Mouse (Mus musculus) kidney, postnatal 4 days (tissue): ENCODE measurements around the gene Trim2.

Experiments
- DNase-seq, 2 experiments: peaks; one replicate each; pipeline ENCODE4 v3.0.0; 2021; ENCODE audit warnings: mixed read lengths in 2 of 2

Gene Trim2

DNA sequence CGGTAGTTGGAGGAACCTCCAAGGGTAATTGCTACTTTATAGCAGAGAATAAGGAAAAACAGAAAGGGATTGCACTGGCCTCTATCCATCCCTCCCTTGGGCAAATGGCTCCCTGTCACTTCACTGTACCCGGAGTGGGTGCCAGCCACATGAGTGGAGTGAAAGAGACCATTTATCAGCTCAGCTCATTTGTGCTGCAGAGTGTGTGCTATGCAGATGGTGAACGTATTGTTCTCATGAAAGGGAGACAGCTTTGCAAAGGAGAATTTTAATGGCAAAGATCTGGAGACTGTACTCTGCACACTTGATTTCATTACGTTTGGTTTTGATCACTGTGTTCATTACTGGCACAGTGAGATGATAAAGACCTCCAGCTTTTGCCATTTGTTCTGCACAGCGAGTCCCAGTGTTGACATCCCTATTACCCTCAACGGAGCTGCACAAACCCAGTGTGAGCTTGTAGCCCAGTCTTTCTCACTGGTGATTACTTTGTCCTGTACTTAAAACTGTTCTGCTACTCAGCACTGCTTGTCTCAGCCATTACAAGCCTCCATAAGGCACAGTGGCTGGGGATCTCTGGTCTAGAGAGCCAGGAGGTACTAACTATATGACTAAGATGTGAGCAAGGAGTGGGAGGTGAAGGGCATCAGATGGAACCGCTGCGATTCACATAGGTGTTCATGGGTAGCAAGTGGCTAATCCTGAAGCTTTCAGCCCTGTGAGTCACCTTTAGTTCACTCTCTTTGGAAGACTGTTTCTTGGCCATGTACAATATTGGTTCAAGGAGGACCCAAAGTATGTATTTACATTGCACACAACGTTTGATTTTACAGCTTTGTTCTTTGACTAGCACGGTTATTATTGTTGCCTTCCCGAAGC is 53.7 kb downstream of the Trim2 start:
- no peak for DNase-seq

DNA sequence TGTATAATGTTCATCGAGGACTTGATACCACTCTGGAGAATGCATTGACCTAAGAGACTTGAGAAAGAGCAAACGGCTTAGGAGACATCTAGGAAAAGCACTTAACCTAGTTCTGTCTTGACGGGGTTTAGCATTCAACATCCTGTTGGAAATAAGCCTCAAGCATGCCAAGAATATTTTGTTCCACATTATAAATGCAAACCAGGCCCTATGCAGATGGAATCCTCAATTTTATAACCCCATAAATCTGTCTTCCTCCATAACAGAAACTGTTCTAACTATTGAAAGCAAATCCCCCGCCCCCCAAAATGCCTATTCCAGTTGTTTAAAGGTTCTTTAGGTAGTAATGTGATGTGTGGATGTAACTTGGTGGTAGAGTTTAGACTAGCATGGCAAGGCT is 55.0 kb downstream of the Trim2 start:
- DNase-seq: no peak

DNA sequence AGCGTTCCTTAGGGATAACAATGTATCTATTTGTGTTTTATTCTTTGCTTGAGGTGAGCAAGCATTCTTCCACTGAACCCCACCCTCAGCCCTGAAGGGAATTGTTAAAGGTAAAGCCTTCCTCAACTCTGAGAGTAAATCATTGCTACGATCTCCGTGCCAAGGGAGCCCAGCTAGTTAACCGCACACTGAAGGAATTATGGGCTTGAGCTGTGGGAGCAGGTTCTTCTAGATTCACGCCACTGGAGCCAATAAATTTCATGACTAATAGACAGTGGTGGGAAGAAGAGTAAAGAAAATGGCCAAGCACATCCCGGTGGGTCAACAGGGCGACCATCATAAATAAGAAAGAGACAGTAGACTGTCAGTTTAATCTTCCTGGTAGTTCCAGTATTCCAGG is 56.4 kb downstream of the Trim2 start:
- DNase-seq: peak in 1 of 2 experiments; percentile 40

DNA sequence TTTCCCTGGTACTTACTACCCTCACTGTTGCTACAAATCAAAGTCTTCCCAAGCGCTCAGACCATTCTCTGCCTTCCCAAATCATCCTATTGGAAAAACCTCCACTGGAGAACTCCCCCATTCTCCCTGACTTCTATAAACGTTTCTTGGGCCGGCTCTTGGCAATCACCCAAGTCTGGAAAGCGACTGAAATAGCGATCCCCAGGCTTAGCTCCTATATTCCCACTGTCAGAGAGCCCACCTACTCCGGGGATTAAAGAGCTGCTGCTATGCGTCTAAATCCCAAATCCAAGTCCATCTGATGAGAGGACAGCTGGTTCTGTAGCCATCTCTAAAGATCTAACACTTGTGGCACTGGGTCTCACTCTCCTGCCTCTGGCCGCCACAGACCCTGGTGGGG is 58.9 kb downstream of the Trim2 start:
- peak; percentile 43 to 47 for DNase-seq

DNA sequence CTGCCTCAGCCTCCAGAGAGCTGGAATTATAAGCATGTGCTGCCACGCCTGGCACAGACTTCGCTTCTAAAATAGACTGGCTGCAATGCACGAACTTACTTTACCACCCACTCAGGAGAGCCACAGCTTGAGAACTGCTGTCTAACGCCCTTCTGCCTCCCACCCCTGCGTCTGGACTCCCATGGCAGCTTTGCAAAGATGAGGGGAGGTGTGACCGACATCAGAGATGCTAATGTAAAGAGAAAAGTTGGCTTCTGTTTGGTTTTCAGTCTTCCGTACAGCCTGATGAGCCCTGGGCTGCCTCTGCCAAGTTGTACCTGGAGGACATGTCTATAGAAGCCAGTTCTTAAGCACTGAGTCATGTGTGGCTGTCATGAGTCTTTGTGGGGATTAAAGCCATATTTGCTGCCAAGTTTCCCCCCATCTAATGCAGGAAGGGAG is 60.2 kb downstream of the Trim2 start:
- DNase-seq: no peak

DNA sequence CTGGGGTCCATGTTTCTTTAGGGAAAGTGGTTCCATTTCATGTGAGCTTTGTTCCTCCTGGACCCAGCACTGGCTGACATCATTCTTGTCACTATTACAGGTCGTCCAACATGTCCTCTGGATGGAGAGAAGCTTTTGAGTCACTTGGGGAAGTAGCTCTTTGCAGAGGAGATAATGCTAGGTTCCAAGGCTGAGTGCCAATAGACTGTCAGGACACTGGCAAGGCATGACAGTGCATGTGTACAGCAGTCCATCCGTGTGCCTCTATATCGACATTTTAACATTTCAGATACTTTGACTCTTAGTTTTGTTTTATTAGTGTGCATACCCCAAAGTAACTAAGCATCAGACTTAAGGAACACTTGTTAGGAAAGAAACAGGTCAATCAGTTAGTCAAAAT is 63.6 kb downstream of the Trim2 start:
- no peak for DNase-seq

DNA sequence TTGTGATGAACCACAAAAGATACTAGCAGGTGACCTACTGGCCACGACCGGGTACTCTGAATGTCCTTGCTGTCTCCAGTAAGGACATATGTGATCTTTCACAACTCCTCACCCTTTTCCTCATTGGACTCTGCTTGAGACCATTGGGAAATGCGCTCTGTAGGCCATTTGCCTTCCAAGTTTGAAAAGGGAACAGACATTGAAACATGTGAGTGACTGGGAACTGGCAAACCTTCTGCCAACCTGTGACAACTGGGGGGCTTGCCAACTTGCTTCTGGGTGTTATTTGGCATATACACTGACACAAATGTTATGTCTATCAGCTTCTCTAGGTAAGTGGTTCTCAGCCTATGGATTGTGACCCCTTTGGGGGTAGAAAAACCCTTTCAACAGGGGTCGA is 64.2 kb downstream of the Trim2 start:
- no peak for DNase-seq

DNA sequence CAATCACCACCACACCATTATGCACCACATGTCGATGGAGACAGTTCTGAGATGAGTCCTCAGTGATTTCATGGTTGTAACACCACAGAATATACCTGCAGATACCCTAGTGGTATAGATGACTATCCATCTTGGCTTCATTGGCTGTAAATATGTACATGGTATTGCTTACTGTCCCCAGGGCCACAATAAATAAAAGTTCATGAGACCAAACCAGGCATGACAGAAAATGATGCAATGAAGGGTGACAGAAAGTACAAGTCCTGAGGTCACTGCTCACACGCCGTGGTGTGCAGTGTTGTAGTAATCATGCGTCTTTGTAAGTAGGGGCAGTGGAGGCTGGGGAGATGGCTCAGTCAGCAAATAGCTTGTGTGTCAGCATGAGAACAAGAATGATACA is 65.6 kb downstream of the Trim2 start:
- DNase-seq: no peak

DNA sequence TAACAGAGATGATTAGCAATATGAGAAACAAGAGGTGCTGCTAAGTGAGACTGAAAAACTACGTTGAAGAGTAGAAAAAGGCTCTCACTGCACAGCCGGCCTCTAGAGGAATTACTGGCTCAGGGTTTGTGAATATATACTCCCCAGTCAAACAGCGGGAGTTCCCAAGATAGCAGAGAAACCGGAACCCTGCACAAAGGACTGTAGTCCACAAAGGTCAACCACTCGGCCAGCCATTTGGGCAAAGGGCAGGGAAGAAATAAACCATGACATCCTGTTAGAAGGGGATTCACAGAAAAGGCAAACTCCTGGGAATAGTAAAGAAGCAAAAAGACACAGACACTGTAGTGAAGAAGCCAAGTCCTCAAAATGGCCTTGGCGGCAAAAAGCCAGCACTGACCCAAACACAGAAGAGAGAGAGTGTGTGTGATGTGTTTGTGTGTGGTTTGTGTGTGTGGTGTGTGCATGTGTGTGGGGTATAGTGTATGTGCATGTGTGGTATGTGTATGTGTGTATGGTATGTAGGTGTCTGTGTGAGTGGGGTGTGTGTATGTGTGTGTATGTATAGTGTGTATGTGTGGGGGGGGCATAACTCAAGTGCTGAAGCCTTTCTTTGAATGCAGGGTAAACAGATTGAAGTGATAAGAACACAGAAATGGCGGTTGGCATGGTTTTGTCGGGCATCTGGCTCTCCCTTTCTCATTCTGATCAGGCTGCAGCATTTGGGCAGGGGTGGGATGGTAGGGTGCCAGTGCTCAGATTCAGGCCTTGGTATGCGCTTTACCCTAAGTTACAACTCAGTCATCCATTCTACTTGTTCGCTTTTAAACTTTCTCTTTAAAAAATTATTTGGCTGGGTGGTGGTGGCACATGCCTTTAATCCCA is 71.0 kb downstream of the Trim2 start:
- peak in 1 of 2 experiments; percentile 41 for DNase-seq

DNA sequence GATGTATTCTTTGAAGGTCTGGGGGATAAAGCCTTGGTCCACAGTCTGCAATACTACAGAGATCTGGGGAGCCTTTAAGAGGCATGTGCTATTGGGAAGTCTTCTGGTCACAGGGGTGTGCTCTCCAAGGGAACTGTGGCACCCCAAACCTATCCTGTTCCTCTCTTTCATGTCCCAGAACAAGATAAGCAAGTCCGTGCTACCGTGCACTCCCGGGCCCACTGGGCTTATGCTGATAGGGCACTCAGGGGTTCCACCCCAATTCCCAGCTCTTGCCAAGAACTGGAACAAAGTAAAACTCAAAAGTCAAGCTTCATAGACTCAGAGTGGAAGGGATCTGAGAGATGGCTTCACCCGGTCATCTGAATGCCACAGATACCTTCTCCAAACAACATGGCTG is 72.1 kb downstream of the Trim2 start:
- no peak for DNase-seq

DNA sequence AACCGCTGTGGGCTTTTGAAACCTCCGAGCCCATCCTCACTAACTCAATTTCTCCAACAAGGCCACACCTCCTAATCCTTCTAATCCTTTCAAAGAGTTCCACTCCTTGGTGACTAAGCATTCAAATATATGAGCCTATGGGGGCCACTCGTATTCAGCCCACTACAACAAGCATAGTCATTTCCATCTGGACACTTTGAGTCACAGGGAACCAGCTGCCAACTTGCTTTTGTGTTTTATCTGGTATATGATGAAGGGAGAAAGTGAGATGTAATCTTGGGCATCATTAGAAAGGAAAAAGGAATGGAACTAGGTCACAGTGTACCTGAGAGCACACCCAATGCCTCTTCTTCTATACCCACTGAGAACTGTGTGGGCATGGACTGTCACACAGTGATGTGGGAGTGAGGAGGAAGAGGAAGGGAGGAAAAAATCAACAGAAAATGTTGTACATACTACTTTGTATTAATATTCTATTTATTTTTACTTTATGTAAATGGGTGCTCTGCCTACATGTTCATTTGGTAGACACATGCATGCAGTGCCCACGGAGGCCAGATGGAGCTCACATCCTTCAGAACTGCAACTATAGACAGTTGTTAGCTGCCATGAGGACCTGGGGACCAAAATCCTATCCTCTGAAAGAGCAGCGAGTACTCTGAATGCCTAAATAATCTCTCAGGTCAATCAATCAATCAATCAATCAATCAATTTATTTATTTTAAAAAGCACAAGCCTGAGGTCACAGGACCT is 72.8 kb downstream of the Trim2 start:
- DNase-seq: no peak

DNA sequence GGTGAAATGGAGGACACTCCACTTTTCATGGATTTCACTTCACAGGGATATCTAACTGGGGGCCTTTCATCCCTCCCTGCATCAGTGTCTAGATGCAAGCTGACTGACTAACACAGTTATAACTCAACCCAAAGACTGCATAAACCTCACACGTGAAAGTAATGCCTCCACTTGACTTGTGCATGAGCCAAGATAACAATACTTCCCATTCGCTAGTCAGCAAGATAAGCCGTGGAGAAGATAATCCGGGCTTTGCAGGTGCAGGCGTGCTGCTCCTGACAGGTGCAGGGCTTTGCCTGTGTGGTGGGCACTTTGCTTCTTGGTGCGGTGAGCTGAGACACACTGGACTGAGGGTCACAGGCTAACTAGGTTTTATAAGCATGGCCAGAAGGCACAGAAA is 74.4 kb downstream of the Trim2 start:
- no peak for DNase-seq

DNA sequence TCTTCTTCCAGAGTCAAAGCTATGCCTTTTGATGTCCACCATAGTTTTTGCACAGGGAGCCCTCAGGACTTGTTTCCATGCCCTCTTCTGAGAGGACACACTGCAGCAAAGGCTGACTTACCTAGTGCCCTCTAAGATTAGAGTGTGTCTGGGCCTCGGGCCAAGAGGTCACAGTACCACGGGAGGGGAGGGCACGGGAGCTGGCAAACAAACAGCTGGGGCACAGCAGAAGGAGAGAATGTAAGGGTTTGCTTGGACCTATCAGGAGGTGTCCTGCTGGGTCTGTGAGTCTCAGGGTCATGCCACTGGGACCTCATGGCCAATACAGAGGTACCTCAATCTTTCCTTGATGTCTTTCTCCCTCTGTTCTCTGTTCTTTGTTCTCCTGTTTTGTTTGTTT is 75.7 kb downstream of the Trim2 start:
- DNase-seq: peak; percentile 60 to 74

DNA sequence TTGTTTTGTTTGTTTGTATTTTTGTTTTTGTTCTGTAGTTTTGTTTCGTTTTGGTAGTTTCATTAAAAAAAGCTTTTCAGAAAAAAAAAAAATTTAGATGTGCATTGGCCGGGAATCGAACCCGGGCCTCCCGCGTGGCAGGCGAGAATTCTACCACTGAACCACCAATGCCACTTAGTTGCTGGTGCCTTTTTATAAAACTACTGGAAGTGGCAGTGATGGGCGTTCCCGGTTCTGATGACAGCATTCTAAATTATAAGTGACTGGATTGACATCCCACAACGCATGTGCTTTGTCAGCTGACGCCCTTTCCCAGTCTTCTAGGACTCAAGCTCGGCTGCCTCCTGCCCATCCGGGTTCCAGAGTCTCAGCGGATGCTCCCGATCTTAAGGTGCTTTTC is 77.8 kb downstream of the Trim2 start:
- peak; percentile 54 to 63 for DNase-seq

DNA sequence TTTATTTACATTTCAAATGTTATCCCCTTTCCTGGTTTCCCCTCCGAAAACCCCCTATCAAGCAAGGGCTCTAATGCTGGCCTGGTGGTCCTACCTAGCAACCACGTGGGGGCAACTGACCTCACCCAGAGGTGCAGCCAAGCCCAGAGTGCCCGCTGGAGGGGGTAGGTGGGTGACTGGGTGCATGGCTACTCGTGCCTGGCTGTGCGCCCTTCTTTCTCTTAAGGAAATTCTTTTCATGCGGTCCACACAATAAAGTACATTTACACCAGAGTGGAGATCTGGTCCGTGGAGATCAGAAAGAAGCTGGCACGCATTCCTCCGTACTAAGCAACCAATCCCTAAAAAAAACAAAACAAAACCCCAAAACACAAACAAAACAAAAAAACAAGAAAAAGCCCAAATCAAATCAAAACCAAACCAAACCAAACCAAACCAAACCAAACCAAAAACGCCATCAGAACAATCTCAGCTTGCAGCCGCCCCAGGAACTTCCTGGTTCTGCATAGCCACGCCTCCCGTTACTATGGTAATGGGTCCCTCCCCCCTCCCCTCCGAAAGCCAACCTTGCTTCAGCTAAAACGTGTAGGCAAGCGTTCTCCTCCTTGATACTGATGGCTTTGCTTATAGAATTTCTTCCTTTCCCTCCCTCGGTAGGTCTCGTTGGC is 78.3 kb downstream of the Trim2 start:
- peak; percentile 75 to 81 for DNase-seq

DNA sequence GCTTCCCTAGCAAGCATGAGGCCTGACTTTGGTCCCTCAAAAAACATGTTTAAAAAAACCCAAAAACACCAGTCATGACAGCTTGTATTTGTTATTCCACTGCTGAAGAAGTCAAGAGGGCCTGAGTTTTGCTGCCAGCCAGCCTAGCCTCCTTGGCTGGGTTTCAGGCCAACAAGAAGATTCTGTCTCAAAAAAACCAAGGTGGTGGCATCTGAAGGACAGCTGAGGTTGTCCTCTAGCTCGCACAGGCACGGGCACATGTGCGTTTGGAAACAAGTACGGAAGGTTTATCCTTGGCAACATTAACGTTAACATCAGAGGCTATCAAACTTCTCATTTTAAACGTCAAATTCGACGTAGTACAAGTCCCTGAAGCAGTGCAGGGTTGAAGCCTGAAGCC is 79.0 kb downstream of the Trim2 start:
- DNase-seq: no peak

DNA sequence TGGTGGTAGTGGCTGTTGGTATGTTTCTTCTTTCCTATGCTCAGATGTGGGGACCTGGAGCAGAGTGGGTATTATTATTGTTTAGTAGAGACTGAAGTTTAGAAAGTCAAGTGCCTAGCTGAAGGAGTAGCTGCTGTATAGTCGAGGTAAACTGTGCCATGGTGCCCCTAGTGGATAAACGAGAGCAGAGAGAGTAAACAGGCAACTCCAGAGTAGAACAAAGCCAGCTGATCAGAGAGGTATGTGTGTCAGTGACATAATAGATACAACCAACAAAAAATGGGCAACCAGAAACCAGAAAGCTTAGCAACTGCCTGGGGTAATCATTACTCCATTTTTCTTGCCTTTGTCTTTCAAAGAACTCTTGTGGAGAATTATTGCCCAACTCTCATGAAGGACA is 81.7 kb downstream of the Trim2 start:
- DNase-seq: no peak

DNA sequence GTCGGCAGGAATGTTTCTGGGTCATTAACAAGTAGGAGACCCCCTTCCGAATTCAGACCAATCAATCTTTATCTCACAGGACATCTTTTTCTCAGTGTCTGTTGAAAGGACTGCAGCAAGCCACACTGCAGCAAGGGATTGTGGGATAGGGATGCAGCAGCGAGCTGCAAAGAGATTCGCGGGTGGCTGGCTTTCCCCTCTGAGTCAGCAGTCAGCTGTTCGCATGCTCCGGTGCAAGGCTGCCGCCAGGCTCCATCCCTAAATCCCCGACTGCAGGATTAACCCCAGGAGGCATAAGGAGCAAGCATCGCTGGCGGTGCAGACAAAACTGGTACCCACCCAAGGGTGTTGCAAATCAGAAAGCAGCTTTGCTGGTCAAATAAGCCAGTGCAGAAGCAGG is 85.9 kb downstream of the Trim2 start:
- DNase-seq: peak; percentile 69 to 77

DNA sequence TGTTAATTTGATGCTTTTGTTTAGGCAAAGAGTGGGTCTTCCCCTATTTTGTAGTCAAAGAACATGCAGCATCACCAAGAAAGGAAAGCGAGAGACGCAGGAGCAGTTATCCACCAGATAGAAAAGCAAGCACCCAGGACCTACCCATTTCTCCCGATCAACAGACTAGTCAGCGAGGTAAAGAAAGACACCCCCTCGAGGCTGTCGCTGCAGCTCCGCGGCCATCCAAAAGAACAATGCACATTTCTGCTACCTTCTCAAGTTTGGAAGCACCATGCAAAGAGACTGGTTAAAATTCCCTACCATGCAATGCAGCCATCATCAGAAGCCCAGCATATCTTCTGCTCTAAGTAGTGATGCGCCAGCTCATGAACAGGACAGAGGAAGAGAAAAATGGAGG is 86.4 kb downstream of the Trim2 start:
- no peak for DNase-seq

DNA sequence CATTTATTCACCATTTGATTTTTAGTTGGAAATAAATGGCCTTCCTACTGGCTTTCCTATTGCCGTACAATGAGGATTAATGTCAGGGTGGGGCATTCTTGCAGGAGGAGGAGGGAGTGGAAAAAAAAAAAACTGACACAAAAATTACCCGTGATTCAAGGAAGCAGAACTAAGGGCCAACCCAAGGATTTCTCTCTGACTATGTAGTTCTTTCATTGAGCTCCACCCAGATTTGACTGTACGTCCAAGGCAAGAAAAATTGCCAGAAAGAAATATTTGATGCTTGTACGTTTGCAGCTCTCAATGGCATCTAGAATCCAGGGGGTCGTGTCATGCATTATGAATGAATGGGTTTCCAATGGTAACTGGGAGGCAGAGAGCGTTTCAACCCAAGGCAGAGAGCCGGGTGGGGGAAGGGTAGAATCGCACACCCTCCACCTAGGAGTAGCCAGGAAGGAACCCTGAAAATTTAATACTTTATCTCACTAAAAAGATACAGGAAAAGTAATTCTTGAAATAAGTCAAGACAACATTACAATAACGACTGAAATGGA is 86.9 kb downstream of the Trim2 start:
- DNase-seq: no peak

DNA sequence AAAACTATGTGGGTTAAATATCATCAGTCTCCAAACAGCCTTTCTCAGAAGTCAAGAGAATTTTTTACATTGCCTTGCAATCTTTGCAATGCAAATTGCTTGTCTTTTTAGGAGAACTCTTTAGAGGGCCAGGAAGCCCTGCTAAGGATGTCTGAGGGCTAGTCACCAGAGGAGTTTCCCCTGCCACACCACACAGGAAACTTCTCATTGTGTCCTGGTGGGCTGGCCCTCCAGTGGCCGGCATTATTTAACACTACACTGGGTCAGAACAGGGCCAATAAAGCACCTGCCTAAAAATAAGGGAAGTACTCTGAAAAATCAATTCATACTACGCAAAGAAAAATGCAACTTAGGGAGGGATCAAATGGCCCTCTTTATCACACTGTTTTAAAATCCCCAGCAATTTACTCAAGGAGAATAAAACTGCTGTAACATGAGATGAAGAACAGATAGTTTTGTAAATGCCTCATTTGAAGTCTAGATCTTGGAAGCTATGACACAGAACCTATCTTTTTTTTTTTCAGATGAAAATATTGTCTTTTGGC is 87.4 kb downstream of the Trim2 start:
- DNase-seq: no peak

DNA sequence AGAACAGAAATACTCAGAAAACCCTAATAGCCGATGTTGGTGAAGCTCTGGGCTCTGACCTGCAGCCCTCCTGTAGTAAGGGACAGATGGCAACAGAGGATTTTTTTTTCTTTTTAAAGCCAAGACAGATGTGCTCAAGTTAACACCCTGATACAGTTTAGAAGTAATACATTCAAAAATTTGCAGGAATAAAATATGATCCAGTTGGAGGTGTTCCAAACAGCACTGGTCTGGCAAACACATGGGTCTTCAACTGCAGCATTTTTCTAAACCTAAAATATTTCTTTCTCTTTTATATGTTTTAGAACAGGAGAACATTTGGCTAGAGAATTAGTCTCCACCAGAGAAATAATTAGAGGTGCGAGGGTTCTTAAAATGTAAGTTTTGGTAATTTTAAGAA is 88.2 kb downstream of the Trim2 start:
- no peak for DNase-seq
